Mouse (Mus musculus) embryonic facial prominence, embryonic 15.5 days (tissue): ENCODE data around the gene Gm2974. TPM values are rescaled to one million over a fixed set of nuclear protein-coding genes. Genes with fewer than 3 reads are reported as not detected.
A peak's percentile ranks its signal among the peaks of the same experiment; 100 is the strongest.
"Not testable (repeated sequence)": the region's sequence is repeated elsewhere in the genome, so short reads cannot be mapped to it uniquely, and the experiment has no call there.

Experiments used
- ATAC-seq: fragments of 200-750 bp; cut with Nextera tagmentation; 2 replicates; pipeline ENCODE4 v1.8.0; 2017; ENCODE audit warnings: low read depth, moderate TSS enrichment; ENCODE audit not compliant: insufficient number of reproducible peaks, low FRiP score, low TSS enrichment
- H3K27ac ChIP-seq: fragments of 300-500 bp; sonication (generic); replicated peaks from 2 replicates; pipeline ENCODE4 v1.5.1; 2015; ENCODE audit warnings: mild to moderate bottlenecking, inconsistent platforms
- H3K27me3 ChIP-seq: fragments of 300-500 bp; sonication (generic); 2 replicates; pipeline ENCODE4 v1.6.1; 2015; ENCODE audit warnings: inconsistent platforms
- H3K36me3 ChIP-seq: fragments of 300-500 bp; sonication (generic); 2 replicates; pipeline ENCODE4 v1.6.1; 2015; ENCODE audit warnings: mild to moderate bottlenecking, inconsistent platforms
- H3K4me1 ChIP-seq: fragments of 300-500 bp; sonication (generic); 2 replicates; pipeline ENCODE4 v1.6.1; 2015; ENCODE audit warnings: inconsistent platforms
- H3K4me2 ChIP-seq: fragments of 300-500 bp; sonication (generic); replicated peaks from 2 replicates; pipeline ENCODE4 v1.6.1; 2015; ENCODE audit warnings: mild to moderate bottlenecking, inconsistent platforms
- H3K4me3 ChIP-seq: fragments of 300-500 bp; sonication (generic); replicated peaks from 2 replicates; pipeline ENCODE4 v1.5.1; 2015; ENCODE audit warnings: mild to moderate bottlenecking, inconsistent platforms
- H3K9ac ChIP-seq: fragments of 300-500 bp; sonication (generic); 2 replicates; pipeline ENCODE4 v1.6.1; 2015; ENCODE audit warnings: inconsistent platforms
- H3K9me3 ChIP-seq: fragments of 300-500 bp; sonication (generic); replicated peaks from 2 replicates; pipeline ENCODE4 v1.6.1; 2016; ENCODE audit warnings: inconsistent platforms
- WGBS: fragments of 180-500 bp; shearing (Covaris S2); methylation state at CpG from one replicate; pipeline ENCODE4 v1.1.7; 2015; 5-methylcytosine and 5-hydroxymethylcytosine counted together
- polyA plus RNA-seq: library from polyadenylated mRNA; unstranded; fragments of >200 nt; fragmentation: Nextera tagmentation; extraction: Ambion mirVana; gene quantifications from 2 replicates; pipeline ENCODE4 v1.2.1, GENCODE M21; 2015

The Gm2974 gene
- polyA plus RNA-seq: 0.18 TPM in 1 of 2 replicates, not detected in the other

DNA sequence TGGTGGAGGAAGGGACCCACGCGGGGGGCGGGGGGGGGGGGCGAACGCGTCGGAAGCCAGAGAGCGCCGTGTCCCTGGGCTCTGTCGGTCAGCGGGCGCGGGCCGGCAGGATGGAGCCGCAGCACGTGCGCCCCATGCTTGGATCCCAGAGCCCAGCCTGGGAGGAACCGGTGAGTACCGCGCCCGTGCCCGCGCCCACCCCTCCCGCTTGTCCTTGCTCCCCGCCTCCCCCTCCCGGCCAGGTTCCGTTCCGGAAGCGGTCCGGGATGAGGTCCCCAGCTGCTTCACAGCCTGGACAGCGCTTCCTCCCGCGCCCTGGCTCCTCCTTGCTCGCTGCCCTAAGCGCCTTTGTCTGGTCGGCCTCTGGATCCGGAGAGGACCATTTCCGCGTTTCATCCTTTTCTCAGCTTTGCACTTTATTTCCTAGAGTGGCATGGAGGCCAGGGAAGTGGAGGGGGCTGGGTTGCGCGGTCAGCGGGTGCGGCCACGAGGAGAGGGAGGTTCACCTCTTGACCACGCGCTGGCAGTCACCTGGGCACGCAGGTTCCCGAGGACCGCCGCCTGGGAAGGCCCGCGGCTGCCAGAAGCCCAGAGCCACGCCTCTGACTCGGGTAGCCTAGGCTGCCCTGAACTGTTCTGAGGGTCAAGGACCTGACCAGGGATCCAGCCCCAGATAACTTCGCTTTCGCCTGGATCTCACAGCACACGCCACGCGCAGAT, at the start of gene Gm2974:
TSS of gene Gm2974 (plus strand) at position 86 of the 720 bp plus-strand sequence.
- not testable (repeated sequence) for H3K27ac ChIP-seq, H3K4me1 ChIP-seq, H3K9me3 ChIP-seq, H3K27me3 ChIP-seq, H3K36me3 ChIP-seq, ATAC-seq, H3K9ac ChIP-seq
- peak within 1 kb of the TSS; percentile 55 for H3K4me2 ChIP-seq
- peak within 1 kb of the TSS; percentile 32 for H3K4me3 ChIP-seq
- WGBS: 11% methylated on average over 50 of the region's 59 CpGs

GRCm38 (mm10) chr14:4141646-4142045, 40.7 kb upstream of the Gm2974 start:
- H3K27ac ChIP-seq, H3K4me2 ChIP-seq, ATAC-seq, H3K27me3 ChIP-seq, H3K4me1 ChIP-seq, H3K9ac ChIP-seq, H3K9me3 ChIP-seq, H3K36me3 ChIP-seq, H3K4me3 ChIP-seq: not testable (repeated sequence)
- WGBS: 88% methylated on average over 4 of the region's 4 CpGs

- H3K9ac ChIP-seq, ATAC-seq, H3K4me3 ChIP-seq, H3K4me1 ChIP-seq, H3K4me2 ChIP-seq, H3K36me3 ChIP-seq, H3K27ac ChIP-seq, H3K9me3 ChIP-seq, H3K27me3 ChIP-seq: not testable (repeated sequence)
- WGBS: 40% methylated on average over 1 of the region's 2 CpGs
Observed at GRCm38 (mm10) chr14:4164730-4165129, 17.6 kb upstream of the Gm2974 start, which contains the start of gene Gm3127. TSS of gene Gm3127 (plus strand) at chr14:4165030.

DNA sequence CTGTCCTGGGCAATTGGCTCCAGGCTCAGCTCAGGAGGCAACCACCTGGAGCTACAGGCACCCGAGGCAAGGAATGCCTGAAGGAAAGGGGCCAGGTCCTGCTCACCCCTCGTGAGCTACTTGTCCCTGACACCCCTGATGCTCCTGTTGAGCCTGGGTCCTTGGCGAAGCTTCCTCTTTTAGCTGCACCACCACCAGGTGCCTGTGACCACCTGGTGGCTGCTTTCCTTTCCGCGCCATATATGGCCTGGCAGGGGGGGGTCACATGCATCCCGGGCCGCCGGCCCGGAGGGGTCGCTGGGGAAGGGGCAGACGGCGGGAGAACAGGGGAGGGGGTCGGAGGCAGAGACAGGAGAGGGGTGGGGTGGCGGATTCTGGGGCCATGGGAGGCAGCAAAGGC, 346 bp upstream of the Gm2974 start:
- Histone ChIP-seq H3K4me3 (peak overlapping the region; percentile 32), H3K4me2 (peak overlapping the region; percentile 55)
- not testable (repeated sequence) for H3K9me3 ChIP-seq, H3K27me3 ChIP-seq, H3K36me3 ChIP-seq, ATAC-seq, H3K27ac ChIP-seq, H3K9ac ChIP-seq, H3K4me1 ChIP-seq
- 4% methylated on average over 13 of the region's 14 CpGs for WGBS

- H3K4me2 ChIP-seq, H3K9me3 ChIP-seq, H3K4me3 ChIP-seq, H3K9ac ChIP-seq, H3K27me3 ChIP-seq, ATAC-seq, H3K27ac ChIP-seq, H3K4me1 ChIP-seq, H3K36me3 ChIP-seq: not testable (repeated sequence)
- 38% methylated on average over 7 of the region's 10 CpGs for WGBS
Observed at GRCm38 (mm10) chr14:4183375-4183774, 999 bp downstream of the Gm2974 start.

DNA sequence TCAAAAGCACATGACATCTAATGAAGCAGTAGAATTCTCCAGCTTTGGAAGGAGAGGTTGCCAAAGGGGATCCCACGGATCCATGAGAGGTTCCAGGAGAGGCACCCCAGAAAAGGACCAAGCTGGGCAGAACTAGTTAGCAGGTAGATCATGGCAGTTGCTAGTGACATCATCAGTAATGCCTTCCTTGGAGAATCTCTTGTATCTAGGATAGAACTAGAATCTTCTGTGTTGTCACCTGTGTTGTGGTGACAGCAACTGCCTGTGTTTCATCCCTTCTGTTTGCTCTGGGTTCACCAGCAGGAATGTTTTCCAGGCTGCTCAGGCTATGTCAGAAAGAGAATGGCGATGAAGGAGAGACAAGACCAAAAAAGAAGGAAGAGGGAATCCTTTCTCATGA, 67.0 kb downstream of the Gm2974 start, which contains the start of gene Gm3138:
TSS of gene Gm3138 (plus strand) at position 301 of the 400 bp plus-strand sequence.
- H3K4me3 ChIP-seq, H3K9me3 ChIP-seq, H3K36me3 ChIP-seq, H3K4me1 ChIP-seq, H3K9ac ChIP-seq, H3K27me3 ChIP-seq, H3K4me2 ChIP-seq, H3K27ac ChIP-seq, ATAC-seq: not testable (repeated sequence)
- WGBS: no CpG with 5 or more reads among the region's 2 CpGs

Other genes starting within 250 kb of the Gm2974 start
- not detected in 2 replicates for gene Gm3095, start 219.0 kb upstream of the Gm2974 start, polyA plus RNA-seq
- not detected in 2 replicates for gene Gm3099, start 184.2 kb upstream of the Gm2974 start, polyA plus RNA-seq
- gene Gm5796, start 158.6 kb upstream of the Gm2974 start, polyA plus RNA-seq: not detected in 2 replicates
- not detected in 2 replicates for gene Gm3115, start 98.5 kb upstream of the Gm2974 start, polyA plus RNA-seq
- 0.71 and 0.72 TPM in 2 replicates for gene Gm8108, start 72.0 kb upstream of the Gm2974 start, polyA plus RNA-seq
- not detected in 2 replicates for gene Gm3127, start 17.5 kb upstream of the Gm2974 start, polyA plus RNA-seq
- gene Gm3138, start 67.1 kb downstream of the Gm2974 start, polyA plus RNA-seq: not detected in 2 replicates
- not detected in 2 replicates for gene Gm3149, start 134.7 kb downstream of the Gm2974 start, polyA plus RNA-seq
- gene 2610042L04Rik, start 152.2 kb downstream of the Gm2974 start, polyA plus RNA-seq: 0.13 TPM in 1 of 2 replicates, not detected in the other
- not detected in 2 replicates for gene Gm3159, start 214.9 kb downstream of the Gm2974 start, polyA plus RNA-seq
- gene Gm3164, start 232.9 kb downstream of the Gm2974 start, polyA plus RNA-seq: 0.08 and 0.27 TPM in 2 replicates
- not detected in 2 replicates for gene Gm3173, start 248.4 kb downstream of the Gm2974 start, polyA plus RNA-seq